Mouse (Mus musculus) embryonic facial prominence, embryonic 10.5 days (tissue): ENCODE results near the gene Cfap99. TPM values are rescaled to one million over a fixed set of nuclear protein-coding genes. Genes with fewer than 3 reads are reported as not detected.
A peak's percentile ranks its signal among the peaks of the same experiment; 100 is the strongest.

Experiments
- DNase-seq: peaks from one replicate; pipeline ENCODE4 v3.0.0-alpha.2; 2017; ENCODE audit warnings: low spot score
- H3K27ac ChIP-seq: fragments of 300-500 bp; sonication (generic); replicated peaks from 2 replicates; pipeline ENCODE4 v1.5.1; 2016; ENCODE audit warnings: mild to moderate bottlenecking
- H3K27me3 ChIP-seq: fragments of 300-500 bp; sonication (generic); replicated peaks from 2 replicates; pipeline ENCODE4 v1.6.1; 2016; ENCODE audit warnings: low read depth, mild to moderate bottlenecking; ENCODE audit not compliant: poor library complexity, severe bottlenecking
- H3K36me3 ChIP-seq: fragments of 300-500 bp; sonication (generic); replicated peaks from 2 replicates; pipeline ENCODE4 v1.6.1; 2016; ENCODE audit warnings: mild to moderate bottlenecking, moderate library complexity
- H3K4me1 ChIP-seq: fragments of 300-500 bp; sonication (generic); 2 replicates; pipeline ENCODE4 v1.6.1; 2016
- H3K4me3 ChIP-seq: fragments of 300-500 bp; sonication (generic); 2 replicates; pipeline ENCODE4 v1.5.1; 2016; ENCODE audit warnings: mild to moderate bottlenecking, moderate library complexity
- H3K9me3 ChIP-seq: fragments of 300-500 bp; sonication (generic); 2 replicates; pipeline ENCODE4 v1.6.1; 2016; ENCODE audit warnings: mild to moderate bottlenecking
- WGBS: fragments of 180-500 bp; shearing (Covaris S2); methylation state at CpG from one replicate; pipeline ENCODE4 v1.1.7; 2016; 5-methylcytosine and 5-hydroxymethylcytosine counted together
- polyA plus RNA-seq: library from polyadenylated mRNA; unstranded; fragments of >200 nt; fragmentation: Nextera tagmentation; extraction: Ambion mirVana; gene quantifications from 2 replicates; pipeline ENCODE4 v1.2.1, GENCODE M21; 2016

Cfap99 gene
- polyA plus RNA-seq, 1 experiment from 2014 or later = not detected

DNA sequence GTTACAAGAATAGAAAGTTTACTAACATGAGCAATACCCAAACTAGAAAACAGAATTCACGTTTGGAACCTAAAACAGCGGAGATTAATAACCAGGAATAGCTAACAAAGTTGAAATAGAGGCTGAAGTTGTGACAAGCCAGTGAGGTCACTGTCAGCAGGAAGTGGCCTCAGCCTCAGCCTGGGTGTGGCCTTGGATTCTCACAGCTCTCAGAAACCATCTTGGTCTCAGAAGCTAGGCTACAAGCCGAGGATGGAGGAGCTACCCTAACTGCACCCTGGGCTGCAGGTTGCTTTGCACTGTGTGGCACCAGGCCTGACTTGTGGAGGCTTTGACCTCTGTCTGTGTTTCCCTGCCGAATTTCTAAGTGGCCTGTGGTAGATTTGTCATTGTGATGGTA, 22.3 kb upstream of the Cfap99 start:
- WGBS = 73% methylated on average over 4 of the region's 4 CpGs
- no peaks in the 10 kb centered on the region for H3K4me1 ChIP-seq
- no peaks in the 10 kb centered on the region for H3K9me3 ChIP-seq
- no peak overlapping the region for H3K4me3 ChIP-seq
- H3K27ac ChIP-seq = no peak overlapping the region
- H3K27me3 ChIP-seq = no peaks in the 10 kb centered on the region
- DNase-seq = no peak
- H3K36me3 ChIP-seq = no peaks in the 10 kb centered on the region

DNA sequence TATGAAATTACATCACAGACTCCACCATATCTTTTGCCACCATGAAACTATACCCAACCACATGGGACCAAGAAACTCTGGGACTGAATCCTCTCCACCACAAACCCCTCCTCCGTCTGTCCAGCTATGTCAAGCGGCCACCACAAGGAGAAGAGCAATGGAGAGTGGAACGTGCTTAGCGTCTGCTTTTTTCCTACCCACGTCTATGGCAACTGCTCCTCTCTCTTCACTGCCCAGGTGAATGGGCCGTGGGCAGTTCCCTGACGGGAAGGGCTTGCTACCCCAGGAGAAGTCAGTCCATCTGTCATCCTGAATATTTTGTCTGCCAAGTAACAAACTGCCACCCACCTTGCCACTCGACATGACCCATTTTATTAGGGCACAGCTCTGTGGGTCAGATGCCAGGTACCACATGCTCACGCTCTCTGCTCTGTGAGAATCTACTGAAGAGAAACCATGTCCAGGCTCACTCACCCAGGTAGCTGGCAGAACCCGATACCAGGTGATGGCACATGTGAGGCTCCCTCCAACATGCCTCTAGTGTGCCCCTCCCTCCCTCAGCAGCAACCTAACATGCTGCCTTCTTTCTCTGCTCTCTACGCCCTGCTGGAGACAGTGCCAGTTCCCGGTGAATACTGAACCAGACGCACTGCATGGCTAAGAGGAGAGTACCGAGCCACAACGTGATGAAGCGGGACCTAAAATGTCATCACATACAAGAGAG, 19.0 kb upstream of the Cfap99 start:
- Histone ChIP-seq H3K4me3 (no peak overlapping the region), H3K27me3 (no peaks in the 10 kb centered on the region), H3K27ac (no peak overlapping the region), H3K4me1 (peaks cover 11% of the 10 kb centered on the region), H3K36me3 (no peaks in the 10 kb centered on the region), H3K9me3 (no peaks in the 10 kb centered on the region)
- no peak for DNase-seq
- WGBS = 86% methylated on average over 16 of the region's 16 CpGs

DNA sequence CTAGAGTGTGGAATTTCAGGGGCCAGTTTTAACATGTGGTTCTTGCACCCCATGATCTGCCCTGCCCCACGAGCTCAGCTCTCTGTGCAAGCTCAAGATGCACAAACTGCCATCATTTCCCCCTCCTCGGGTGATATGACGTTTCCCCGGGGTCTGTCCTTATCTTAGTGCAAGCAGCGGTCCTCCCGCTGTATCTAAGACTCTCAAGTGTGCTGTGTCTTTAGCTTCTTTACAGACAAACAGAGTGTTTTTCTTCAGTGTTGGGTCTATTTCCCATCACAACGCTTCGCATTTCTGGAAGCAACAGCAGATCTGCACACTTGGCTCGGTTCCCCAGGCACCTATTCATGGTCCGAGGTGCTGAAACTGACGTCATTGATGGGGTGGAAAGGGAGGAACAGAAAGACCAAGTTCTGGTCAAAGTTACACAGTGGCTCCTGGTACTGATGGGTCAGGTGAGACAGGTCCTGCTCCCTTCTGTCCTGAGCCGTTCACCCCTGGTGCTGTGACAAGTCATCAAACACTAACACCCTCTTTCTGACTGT, 18.4 kb upstream of the Cfap99 start:
- H3K36me3 ChIP-seq = no peaks in the 10 kb centered on the region
- peaks cover 11% of the 10 kb centered on the region for H3K4me1 ChIP-seq
- H3K27ac ChIP-seq = no peak overlapping the region
- DNase-seq = no peak
- no peak overlapping the region for H3K4me3 ChIP-seq
- no peaks in the 10 kb centered on the region for H3K9me3 ChIP-seq
- WGBS = 76% methylated on average over 12 of the region's 12 CpGs
- H3K27me3 ChIP-seq = no peaks in the 10 kb centered on the region

DNA sequence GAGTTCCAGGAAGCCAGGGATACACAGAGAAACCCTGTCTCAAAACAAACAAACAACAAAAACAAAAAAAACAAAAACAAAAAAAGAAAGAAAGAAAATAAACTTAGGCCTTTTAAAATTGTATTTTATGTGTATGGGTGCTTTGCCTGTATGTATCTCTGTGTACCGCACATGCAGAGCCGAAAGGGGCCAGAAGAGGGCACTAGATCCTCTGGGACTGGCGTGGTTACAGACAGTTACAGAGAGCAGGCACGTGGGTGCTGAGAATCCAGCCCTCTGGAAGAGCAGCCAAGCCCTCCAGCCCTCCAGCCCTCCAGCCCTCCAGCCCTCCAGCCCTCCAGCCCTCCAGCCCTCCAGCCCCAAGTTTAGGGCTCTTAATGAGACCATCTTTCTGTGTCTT, 16.7 kb upstream of the Cfap99 start:
- Histone ChIP-seq H3K4me3 (no peak overlapping the region), H3K4me1 (peaks cover 11% of the 10 kb centered on the region), H3K27me3 (no peaks in the 10 kb centered on the region), H3K27ac (no peak overlapping the region), H3K36me3 (no peaks in the 10 kb centered on the region), H3K9me3 (no peaks in the 10 kb centered on the region)
- DNase-seq = peak; percentile 53
- WGBS = 23% methylated on average over 4 of the region's 4 CpGs

DNA sequence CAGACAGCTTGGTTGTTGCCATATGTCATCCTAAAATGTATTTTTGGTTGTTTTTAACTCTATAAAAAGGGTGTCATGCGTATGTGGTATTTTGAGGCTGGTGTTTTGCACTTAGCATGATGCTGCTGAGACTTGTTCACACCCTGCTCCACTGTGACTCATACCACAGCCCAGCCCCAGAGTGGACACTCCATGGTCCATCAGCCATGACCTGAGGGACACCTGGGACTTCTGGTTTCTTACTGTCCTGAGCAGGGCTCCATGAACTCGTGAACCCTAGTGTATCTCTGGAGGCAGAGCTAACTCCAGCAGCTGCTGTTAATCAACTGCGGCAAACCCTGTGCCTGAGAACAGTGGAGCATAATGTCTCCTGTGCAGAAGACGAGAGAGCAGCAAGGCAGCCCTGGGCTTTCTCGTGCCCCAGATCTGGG, 15.1 kb upstream of the Cfap99 start:
- WGBS = 62% methylated on average over 5 of the region's 5 CpGs
- H3K9me3 ChIP-seq = no peaks in the 10 kb centered on the region
- H3K27me3 ChIP-seq = no peaks in the 10 kb centered on the region
- no peaks in the 10 kb centered on the region for H3K36me3 ChIP-seq
- no peak overlapping the region for H3K4me3 ChIP-seq
- no peak overlapping the region for H3K27ac ChIP-seq
- H3K4me1 ChIP-seq = peaks cover 11% of the 10 kb centered on the region
- DNase-seq = no peak

DNA sequence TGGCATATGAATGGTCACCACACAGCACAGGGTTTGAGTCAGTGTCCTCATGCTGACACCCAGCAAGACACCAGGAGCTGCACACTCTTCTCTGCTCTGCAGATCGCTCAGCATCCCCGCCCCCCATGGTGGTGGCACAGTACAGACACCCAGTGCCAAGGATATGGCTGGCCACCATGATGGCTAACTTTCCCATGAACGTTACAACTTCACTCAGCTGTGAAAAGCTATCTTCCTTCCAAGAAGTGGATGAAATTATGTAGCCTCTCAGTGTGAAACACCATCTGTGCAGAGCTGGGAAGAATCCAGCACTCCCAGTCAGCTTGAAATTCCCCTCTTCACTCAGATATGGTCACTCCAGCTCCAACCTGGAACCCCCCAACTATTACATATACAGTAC, 14.1 kb upstream of the Cfap99 start:
- H3K4me1 ChIP-seq = peaks cover 11% of the 10 kb centered on the region
- no peak for DNase-seq
- no peak overlapping the region for H3K4me3 ChIP-seq
- 90% methylated on average over 3 of the region's 3 CpGs for WGBS
- no peaks in the 10 kb centered on the region for H3K9me3 ChIP-seq
- no peaks in the 10 kb centered on the region for H3K36me3 ChIP-seq
- H3K27ac ChIP-seq = no peak overlapping the region
- H3K27me3 ChIP-seq = no peaks in the 10 kb centered on the region

DNA sequence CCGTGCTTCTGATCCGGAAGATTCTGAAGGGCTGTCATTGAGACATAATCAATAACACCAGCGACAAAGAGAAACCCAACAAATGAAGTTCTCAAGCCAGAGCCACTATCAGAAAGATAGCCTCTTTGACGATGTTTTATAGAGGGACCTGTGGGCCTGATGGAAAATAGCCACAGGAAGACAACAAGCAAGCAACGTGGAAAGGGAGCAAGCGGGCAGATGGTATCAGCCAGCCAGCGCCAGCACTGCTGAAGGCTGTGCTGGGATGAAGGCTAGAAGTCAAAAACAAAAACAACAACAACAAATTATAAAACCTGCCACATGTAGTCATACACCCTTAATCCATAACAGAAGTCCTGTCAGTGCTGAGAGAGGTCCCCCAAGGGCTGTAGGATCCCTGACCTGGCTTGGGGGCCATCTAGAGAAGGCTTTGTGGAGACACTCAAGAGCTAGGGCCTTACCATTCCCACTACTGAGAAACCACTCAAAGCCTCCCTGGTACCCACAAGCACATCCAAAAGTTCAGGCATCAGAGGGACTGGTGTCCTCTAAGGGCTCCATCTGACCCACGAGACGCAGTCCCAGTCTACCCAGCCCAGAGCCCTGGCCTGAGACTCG, 13.6 kb upstream of the Cfap99 start:
- Histone ChIP-seq H3K27ac (0 out of 2 replicates have a peak overlapping the region, but pooled peaks have one; percentile 21), H3K9me3 (no peaks in the 10 kb centered on the region), H3K4me1 (peaks cover 11% of the 10 kb centered on the region), H3K27me3 (no peaks in the 10 kb centered on the region), H3K36me3 (no peaks in the 10 kb centered on the region), H3K4me3 (no peak overlapping the region)
- DNase-seq = no peak
- WGBS = 92% methylated on average over 10 of the region's 10 CpGs

DNA sequence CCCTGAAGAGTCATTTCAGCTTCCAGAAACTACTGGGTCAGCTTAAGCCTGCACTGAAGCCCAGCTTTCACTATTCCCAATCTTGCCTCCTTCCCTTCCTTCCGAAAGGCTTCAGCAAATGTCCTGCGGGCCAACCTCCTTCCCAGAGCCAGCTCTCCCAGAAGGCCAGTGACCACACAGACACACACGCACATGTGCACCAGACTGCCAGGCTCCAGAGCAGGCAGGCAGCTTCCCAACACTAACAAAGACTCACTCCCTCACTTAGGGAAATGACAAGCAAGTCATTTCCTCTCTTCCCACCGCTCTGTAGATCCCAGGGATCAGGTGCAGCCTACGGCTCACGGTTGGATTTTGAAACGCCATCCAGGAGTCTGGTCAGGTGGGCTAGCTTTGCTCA, 12.2 kb upstream of the Cfap99 start:
- H3K27ac ChIP-seq = no peak overlapping the region
- H3K36me3 ChIP-seq = no peaks in the 10 kb centered on the region
- H3K4me1 ChIP-seq = peaks cover 11% of the 10 kb centered on the region
- WGBS = 83% methylated on average over 7 of the region's 7 CpGs
- H3K27me3 ChIP-seq = no peaks in the 10 kb centered on the region
- H3K9me3 ChIP-seq = no peaks in the 10 kb centered on the region
- DNase-seq = no peak
- H3K4me3 ChIP-seq = no peak overlapping the region

DNA sequence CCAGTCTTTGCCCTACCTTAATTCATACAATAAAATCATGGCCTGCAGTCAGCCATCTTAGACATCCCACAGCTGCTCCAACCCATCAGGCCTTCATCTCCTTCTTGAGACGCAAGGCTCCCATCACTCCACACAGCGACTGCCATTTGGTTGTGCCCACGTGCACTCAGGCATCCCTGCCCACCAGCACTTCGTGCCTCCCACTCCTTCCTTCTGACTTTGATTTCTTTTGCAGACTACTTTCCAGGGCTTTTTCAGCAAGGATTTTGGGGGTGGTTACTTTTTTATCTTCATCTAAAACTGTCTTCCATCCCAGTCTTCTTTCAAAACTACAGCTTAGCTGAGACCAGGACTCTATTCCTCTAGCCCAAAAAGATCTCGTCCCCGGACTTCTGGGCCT, 11.7 kb upstream of the Cfap99 start:
- DNase-seq = no peak
- H3K36me3 ChIP-seq = no peaks in the 10 kb centered on the region

DNA sequence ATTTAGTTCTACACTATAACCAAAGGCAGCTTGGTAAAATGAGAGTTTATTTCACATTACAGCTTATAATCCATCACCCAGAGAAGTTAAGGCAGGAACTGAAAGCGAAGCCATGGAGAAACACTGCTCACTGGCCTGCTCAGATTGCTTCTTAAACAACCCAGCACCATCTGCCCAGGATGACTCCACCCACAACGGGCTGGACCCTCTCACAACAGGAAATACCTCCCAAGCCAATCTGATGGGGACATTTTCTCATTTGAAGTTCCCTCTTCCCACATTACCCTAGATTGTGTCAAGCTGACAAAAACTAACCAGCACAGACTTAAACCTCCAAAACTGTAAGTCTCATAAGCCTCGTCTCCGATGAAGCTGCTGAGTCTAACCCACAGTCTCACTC, 10.3 kb upstream of the Cfap99 start:
- no peak overlapping the region for H3K4me3 ChIP-seq
- H3K36me3 ChIP-seq = no peaks in the 10 kb centered on the region
- DNase-seq = no peak
- H3K27me3 ChIP-seq = peaks cover 10% of the 10 kb centered on the region
- WGBS = 77% methylated on average over 4 of the region's 4 CpGs
- H3K27ac ChIP-seq = no peak overlapping the region
- no peaks in the 10 kb centered on the region for H3K9me3 ChIP-seq
- peaks cover 18% of the 10 kb centered on the region for H3K4me1 ChIP-seq

More for the DNA sequence above, 11.7 kb upstream of the Cfap99 start:
- no peaks in the 10 kb centered on the region for H3K27me3 ChIP-seq
- WGBS = 81% methylated on average over 6 of the region's 6 CpGs
- no peaks in the 10 kb centered on the region for H3K9me3 ChIP-seq
- H3K4me3 ChIP-seq = no peak overlapping the region
- no peak overlapping the region for H3K27ac ChIP-seq
- H3K4me1 ChIP-seq = peaks cover 11% of the 10 kb centered on the region

DNA sequence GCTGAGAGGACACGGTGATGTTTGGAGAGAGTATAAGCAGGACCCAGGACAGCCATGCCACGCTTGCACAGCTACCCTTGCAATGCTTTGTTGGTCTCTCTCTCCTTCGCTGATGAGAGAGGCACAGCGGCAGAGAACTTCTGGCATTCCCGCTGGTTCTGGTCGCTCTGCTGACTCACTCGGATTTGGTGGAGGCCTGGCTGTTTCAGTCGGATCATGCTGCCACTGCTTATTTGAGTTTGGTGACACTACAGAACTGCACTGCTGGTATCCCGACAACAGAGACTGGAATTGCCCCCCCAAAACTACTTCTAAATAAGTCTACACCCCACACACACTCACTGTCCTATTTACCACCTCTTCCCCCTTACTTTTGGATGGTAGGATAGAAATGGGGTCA, 9.2 kb upstream of the Cfap99 start:
- H3K27me3 ChIP-seq = peaks cover 21% of the 10 kb centered on the region
- no peaks in the 10 kb centered on the region for H3K9me3 ChIP-seq
- H3K4me1 ChIP-seq = peaks cover 13% of the 10 kb centered on the region
- H3K36me3 ChIP-seq = no peaks in the 10 kb centered on the region
- 90% methylated on average over 9 of the region's 9 CpGs for WGBS
- no peak overlapping the region for H3K27ac ChIP-seq
- H3K4me3 ChIP-seq = no peak overlapping the region
- no peak for DNase-seq

DNA sequence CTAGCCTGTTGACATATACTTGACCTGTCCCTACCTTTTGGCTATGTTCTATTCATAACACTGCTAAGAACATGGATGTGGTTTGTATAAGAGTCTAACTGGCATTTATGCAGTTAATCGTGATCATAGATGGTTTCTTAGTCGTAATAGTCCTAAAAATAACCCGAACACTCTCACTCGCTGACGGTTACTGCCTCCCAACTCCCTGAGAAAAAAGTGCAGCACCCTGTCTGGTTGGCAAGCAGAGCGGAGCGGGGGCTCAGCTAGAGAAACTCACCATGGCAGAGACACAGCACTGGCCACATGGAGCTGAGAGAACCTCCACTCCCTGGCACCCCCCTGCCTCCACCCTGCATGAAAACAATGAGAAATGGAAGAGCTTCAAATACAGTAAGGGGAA, 7.4 kb upstream of the Cfap99 start:
- no peak for DNase-seq
- WGBS = 89% methylated on average over 7 of the region's 7 CpGs
- H3K36me3 ChIP-seq = no peaks in the 10 kb centered on the region
- H3K27ac ChIP-seq = no peak overlapping the region
- H3K27me3 ChIP-seq = peaks cover 39% of the 10 kb centered on the region
- peaks cover 17% of the 10 kb centered on the region for H3K4me1 ChIP-seq
- no peak overlapping the region for H3K4me3 ChIP-seq
- no peaks in the 10 kb centered on the region for H3K9me3 ChIP-seq

DNA sequence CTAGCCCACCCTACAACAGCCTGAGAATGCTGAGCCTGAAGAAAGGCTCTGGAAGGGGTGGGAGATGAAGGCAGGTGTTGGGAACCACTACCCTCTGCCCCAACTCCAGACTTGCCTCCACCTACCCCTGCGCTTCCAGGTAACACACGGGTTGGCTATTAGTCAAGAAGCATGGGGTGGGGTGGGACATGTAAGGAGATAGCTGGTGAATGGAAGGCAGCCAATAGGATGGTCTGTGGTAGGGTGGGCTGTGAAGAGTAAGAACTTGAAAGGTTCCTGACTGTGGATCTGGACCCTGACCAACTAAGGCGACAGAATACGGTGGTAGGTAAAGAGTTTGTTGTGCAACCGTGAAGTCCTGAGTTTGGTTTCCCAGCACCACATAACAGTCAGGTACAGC, 5.0 kb upstream of the Cfap99 start:
- Histone ChIP-seq H3K4me3 (no peak overlapping the region), H3K36me3 (no peaks in the 10 kb centered on the region), H3K4me1 (peaks cover 40% of the 10 kb centered on the region), H3K9me3 (no peaks in the 10 kb centered on the region), H3K27me3 (peaks cover 63% of the 10 kb centered on the region), H3K27ac (no peak overlapping the region)
- WGBS = 87% methylated on average over 5 of the region's 5 CpGs
- DNase-seq = no peak
